Mouse (Mus musculus) heart, postnatal 36 days (tissue): ENCODE measurements around the gene Tpk1. TPM values are rescaled to one million over a fixed set of nuclear protein-coding genes. Genes with fewer than 3 reads are reported as not detected.

Source experiments
- DNase-seq, 2 experiments: peaks; one replicate each; pipeline ENCODE4 v3.0.0; 2021 to 2022
- intact Hi-C: fragments of 180-260 bp; cut with DNase I; formaldehyde crosslinking; loops from one replicate; pipeline ENCODE4 v1.15.1; 2025
- total RNA-seq, 2 experiments: library from RNA; stranded (reverse); gene quantifications; 2 replicates each; pipeline ENCODE4 v1.2.3; 2021

Tpk1 gene
- total RNA-seq, 2 experiments from 2014 or later, result 2.8 to 2.9 TPM

DNA sequence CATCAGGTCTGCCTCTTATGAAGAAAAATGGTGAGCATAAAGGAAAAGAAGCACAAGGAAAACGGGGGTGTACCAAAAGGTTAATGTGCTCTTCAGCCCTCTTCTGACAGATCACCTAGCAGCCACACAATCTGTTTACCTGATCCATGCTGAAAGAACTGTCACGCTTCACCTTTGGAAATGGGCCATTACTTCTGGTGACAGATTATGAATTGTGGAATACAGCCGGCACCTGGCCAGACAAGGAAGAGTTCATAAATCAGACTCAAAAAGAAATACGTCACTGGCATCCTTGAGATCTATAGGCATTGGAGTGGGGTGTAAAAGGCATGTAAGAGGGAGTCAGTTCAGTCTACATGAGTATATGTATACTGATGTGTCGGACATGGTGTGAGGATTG, 292.9 kb downstream of the Tpk1 start:
- DNase-seq, result no peak
- intact Hi-C loops, result no loop called here

- intact Hi-C loops, result no loop called here
- DNase-seq, result no peak
Measured at GRCm38 (mm10) chr6:43367434-43367945, 298.6 kb downstream of the Tpk1 start.

GRCm38 (mm10) chr6:43366952-43367351, 299.1 kb downstream of the Tpk1 start:
- DNase-seq, result no peak
- intact Hi-C loops, result no loop called here

DNA sequence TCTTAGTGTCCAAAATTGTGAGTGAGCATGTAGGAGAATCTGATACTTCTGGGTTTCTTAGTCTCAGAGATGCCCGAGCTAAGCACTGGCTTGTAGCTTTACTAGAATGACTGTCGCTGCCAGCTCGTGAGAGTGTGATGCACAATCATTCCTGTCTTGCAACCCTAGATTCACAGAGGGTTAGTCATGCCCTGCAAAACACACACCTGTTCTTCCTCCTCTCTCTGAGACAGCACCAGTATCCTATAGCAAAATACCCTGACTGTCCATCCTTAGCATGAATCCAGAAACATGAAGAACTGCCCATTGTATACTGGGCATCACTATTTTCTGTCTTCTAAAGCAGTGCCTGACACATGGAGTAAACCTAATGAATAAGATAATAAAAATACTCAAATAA, 302.2 kb downstream of the Tpk1 start:
- intact Hi-C loops, result no loop called here
- DNase-seq, result no peak

- DNase-seq, result no peak
- intact Hi-C loops, result no loop called here
Measured at GRCm38 (mm10) chr6:43363291-43363820, 302.7 kb downstream of the Tpk1 start.

GRCm38 (mm10) chr6:43361248-43361647, 304.8 kb downstream of the Tpk1 start:
- intact Hi-C loops, result no loop called here
- DNase-seq, result no peak

GRCm38 (mm10) chr6:43360214-43360613, 305.9 kb downstream of the Tpk1 start:
- DNase-seq, result no peak
- intact Hi-C loops, result no loop called here

- intact Hi-C loops, result no loop called here
Measured at GRCm38 (mm10) chr6:43354562-43355241, 311.4 kb downstream of the Tpk1 start.

DNA sequence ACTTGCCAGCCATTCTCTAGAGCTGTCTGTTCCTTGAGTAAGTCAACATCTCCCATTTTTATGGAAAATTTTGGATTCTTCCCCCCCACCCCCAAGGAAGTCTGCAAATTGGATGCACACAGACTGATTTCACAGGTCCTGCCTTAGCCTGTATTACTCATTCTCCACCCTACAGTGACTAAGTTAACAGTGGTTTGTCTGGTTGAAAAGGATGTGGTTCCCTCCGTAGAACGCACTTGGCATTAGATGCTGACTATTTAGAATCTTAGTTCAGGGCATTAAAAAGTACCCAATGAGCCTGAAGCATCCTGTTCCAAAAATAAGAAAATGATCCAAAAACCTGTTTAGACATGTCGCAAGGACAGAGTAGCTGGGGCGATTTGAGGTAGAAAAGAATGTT, 312.6 kb downstream of the Tpk1 start:
- no peak for DNase-seq
- intact Hi-C loops, result no loop called here

More at GRCm38 (mm10) chr6:43354562-43355241, 311.4 kb downstream of the Tpk1 start:
- DNase-seq, result no peak

DNA sequence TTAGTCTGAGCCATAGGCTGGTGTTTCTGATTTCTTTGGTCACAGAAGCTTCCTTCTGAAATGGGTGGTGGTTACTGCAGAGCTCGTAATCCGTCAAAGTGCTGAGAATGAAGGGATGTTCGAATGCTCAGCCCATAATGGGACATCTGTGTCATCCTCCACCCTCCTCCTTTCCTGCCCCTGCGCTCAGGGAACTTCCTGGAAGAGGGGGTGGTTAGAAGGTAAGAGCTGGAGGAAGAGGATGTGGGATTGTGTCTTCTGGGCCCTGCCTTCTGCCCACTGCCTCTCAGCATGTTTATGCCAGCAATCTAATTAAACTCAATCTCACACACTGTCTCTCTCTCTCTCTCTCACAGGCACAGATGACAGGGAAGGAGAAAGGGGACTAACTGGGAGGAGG, 317.0 kb downstream of the Tpk1 start:
- no peak for DNase-seq
- intact Hi-C loops, result no loop called here

DNA sequence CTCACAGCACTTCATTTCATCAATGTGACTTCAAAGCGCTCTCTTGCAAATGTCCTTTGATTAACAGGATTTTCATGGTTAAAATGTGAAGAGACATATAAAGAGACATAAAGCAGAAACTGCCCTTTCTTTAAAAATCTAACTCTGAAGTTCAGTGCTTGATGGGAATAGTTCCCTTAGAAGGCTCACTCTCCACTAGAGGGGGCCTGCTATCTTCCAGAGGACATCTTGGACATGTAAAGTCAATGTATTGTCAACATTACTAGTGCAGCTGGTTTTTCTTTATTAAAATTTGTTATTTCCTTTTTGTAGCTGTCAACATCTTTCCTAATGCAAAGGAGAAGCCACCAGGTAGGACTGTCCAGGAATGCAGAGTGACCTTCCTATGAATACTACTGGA, 318.4 kb downstream of the Tpk1 start:
- DNase-seq, result no peak
- intact Hi-C loops, result no loop called here

- intact Hi-C loops, result no loop called here
- DNase-seq, result no peak
Measured at GRCm38 (mm10) chr6:43343006-43343405, 323.1 kb downstream of the Tpk1 start.

GRCm38 (mm10) chr6:43342386-43342785, 323.7 kb downstream of the Tpk1 start:
- intact Hi-C loops, result no loop called here
- DNase-seq, result no peak

DNA sequence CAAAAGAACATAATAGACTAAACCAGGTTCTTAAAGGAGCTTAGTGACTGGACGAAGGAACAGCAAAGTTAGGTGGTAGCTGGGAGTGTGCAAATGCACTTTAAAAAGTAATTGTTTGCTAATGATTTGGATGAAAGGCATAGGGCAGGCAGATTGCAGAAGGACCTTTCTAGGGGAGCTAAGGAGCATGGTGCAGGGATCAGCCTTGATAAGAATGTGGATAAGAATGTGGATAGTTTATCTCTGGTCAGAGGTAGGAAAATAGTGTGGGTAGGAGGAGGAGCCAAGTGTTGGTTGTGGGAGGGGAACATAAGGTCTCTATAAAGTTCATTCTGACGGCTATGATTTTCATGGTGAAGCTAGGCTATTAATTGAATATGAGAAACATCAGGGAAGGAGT, 327.3 kb downstream of the Tpk1 start:
- intact Hi-C loops, result no loop called here
- no peak for DNase-seq

DNA sequence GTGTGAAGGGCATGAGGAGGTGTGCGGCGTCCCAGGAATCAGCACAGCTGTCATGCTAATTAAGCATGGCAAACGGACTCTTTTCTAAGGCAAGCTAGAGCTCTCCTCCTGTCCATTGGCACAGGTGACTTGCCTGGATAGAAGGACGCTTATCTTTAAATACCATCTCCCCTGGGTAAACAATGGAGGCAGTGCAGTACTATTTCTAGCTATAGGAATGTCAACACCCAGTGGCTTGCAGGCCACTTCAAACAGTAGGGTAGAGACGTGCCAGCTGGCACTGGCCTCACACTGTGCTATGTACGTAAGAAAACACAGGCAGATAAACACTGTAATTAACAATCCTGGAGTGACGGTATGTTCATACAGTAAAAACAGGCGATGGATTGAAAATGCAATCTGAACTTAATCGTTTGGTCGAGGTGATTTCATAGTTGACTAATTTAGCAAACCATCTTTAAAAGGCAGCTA, 328.6 kb downstream of the Tpk1 start:
- intact Hi-C loops, result no loop called here
- peak; percentile 28 to 38 for DNase-seq

- DNase-seq, result no peak
- intact Hi-C loops, result no loop called here
Measured at GRCm38 (mm10) chr6:43335619-43336234, 330.4 kb downstream of the Tpk1 start.

- no peak for DNase-seq
- intact Hi-C loops, result no loop called here
Measured at GRCm38 (mm10) chr6:43333479-43333878, 332.6 kb downstream of the Tpk1 start.

DNA sequence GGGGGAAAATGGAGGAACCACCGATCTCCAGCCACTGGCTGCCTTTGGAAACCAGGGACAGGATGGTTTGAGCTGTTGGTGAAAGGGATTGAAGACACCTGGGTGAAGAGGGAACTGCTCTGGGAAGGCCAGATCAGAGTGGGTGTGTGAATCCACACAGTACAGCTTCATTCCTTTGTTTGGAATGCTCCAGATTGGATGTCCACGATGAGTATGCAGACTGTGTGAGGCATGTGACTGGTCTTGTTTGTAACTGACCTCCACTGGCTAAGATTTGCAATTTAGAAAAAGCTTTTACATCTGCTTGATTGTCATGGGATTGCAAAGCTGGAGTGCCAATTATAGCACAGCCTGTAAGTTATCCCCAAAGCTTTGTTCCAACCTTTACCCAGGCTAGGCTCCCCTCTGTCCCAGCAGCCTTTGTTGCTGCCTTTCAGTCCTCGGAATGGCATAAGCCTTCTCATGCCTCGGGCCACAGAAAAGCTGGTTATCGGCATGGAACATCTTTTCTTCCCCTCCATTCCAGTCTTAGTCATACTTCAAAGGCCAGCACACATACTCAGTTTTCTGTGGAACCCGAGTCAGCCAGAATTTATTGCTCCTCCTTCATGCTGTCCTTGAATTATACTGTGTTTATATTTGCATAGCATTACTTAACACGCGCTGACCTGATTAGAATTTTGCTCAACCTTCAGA, 353.0 kb downstream of the Tpk1 start:
- no peak for DNase-seq
- intact Hi-C loops, result no loop called here

DNA sequence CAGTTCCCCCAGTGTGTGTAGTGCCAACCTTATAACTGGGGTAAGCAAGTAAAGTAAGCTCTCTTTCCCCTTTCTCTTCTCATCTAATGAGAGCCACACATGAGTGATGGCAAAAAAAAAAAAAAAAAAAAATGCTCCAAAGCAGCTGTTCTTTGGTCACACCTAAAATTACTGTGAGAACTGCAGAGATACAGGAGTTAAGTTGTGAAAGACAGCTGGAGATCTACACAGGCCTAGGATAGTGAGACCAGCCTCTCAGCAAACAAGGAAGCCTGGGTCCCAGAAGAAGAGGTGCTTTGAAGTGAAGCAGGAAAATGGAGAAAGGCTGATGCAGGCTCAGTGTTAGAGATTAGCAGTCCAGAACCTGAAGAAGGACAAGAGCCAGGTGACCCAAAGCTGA, 353.5 kb downstream of the Tpk1 start:
- intact Hi-C loops, result no loop called here

GRCm38 (mm10) chr6:43310071-43310470, 356.0 kb downstream of the Tpk1 start:
- intact Hi-C loops, result no loop called here
- no peak for DNase-seq

More for the DNA sequence above, 353.5 kb downstream of the Tpk1 start:
- no peak for DNase-seq

- intact Hi-C loops, result no loop called here
- DNase-seq, result no peak
Measured at GRCm38 (mm10) chr6:43309454-43309853, 356.6 kb downstream of the Tpk1 start, which contains the start of gene Nobox. Gene Nobox, minus strand, starts transcription at chr6:43309554.
